Mouse (Mus musculus) testis, adult 2 months (tissue): ENCODE measurements around the gene Efhc1.

Source experiments
- CTCF ChIP-seq: fragments of 200-500 bp; IDR thresholded peaks from 2 replicates; pipeline ENCODE4 v1.5.1; 2012; ENCODE audit warnings: low read depth, mild to moderate bottlenecking, inconsistent platforms, low read length, moderate library complexity; ENCODE audit not compliant: control insufficient read depth, insufficient read depth, insufficient replicate concordance
- POLR2A ChIP-seq: fragments of 200-500 bp; IDR thresholded peaks from 2 replicates; pipeline ENCODE4 v1.6.1; 2012; ENCODE audit warnings: low read depth, mild to moderate bottlenecking, inconsistent platforms, low read length, moderate library complexity; ENCODE audit not compliant: control insufficient read depth

DNA sequence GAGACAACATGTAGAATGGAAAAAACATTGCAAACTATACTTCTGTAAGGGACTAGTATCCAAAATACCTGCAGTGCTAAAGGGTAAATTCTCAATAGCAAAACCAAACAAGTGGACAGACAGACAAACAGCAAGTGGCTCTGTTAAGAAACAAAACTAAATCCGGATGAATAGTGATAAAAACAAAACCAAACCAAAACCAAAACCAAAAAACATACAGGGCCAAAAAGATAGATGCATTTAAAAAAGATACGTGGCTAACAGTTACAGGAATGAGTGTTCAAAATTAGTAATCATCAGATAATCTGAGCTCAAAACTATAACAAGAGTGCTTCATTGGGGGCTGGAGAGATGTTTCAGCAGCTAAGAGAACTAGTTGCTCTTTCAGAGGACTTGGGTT, 18.2 kb downstream of the Efhc1 start:
- TF ChIP-seq POLR2A (no peak), CTCF (no peak)
